Mouse (Mus musculus): Measurements from ENCODE around the gene Adam29. TPM values are rescaled to one million over a fixed set of nuclear protein-coding genes. Genes with fewer than 3 reads are reported as not detected.

Adam29 gene
- polyA plus RNA-seq (2015; fragmentation: Nextera tagmentation; extraction: Ambion mirVana): not detected in 2 replicates

- 80% methylated on average over 1 of the region's 1 CpGs for WGBS
- ATAC-seq (ENCODE audit: insufficient number of reproducible peaks, insufficient read depth, low FRiP score, low TSS enrichment, low read depth): no peak
- H3K4me1 ChIP-seq: no peaks in the 10 kb centered on the region
These were observed at the start of gene Adam29 for GRCm38 (mm10) chr8:55906848-55907247. Adam29 (minus strand) TSS chr8:55906948.

GRCm38 (mm10) chr8:55940526-55940880 is 33.8 kb upstream of the Adam29 start:
- Histone ChIP-seq H3K27me3 (no peaks in the 10 kb centered on the region), H3K36me3 (no peaks in the 10 kb centered on the region), H3K9ac (no peak overlapping the region), H3K9me3 (no peaks in the 10 kb centered on the region), H3K4me1 (peaks cover 9% of the 10 kb centered on the region; the same call in 1 of the 2 replicates), H3K4me3 (peak overlapping the region; percentile 8; the same call in 1 of the 2 replicates), H3K27ac (no peak overlapping the region), H3K4me2 (peak overlapping the region; percentile 50)
- 2% methylated on average over 8 of the region's 8 CpGs for WGBS
- no peak for ATAC-seq (ENCODE audit: insufficient number of reproducible peaks, insufficient read depth, low FRiP score, low TSS enrichment, low read depth)

More at GRCm38 (mm10) chr8:55906848-55907247, at the start of gene Adam29:
- Histone ChIP-seq H3K9me3 (no peaks in the 10 kb centered on the region), H3K36me3 (no peaks in the 10 kb centered on the region), H3K4me2 (no peak within 1 kb of the TSS), H3K27me3 (no peaks in the 10 kb centered on the region), H3K9ac (no peak within 1 kb of the TSS), H3K27ac (no peak within 1 kb of the TSS), H3K4me3 (no peak within 1 kb of the TSS)

- H3K4me3 ChIP-seq: peak within 1 kb of the TSS; percentile 8; the same call in 1 of the 2 replicates
- no peak within 1 kb of the TSS for H3K9ac ChIP-seq
- WGBS: 13% methylated on average over 11 of the region's 11 CpGs
- no peak within 1 kb of the TSS for H3K27ac ChIP-seq
- H3K4me2 ChIP-seq: peak within 1 kb of the TSS; percentile 50
- no peaks in the 10 kb centered on the region for H3K36me3 ChIP-seq
- no peaks in the 10 kb centered on the region for H3K9me3 ChIP-seq
- no peak; the same call in 1 of the 2 replicates for ATAC-seq (ENCODE audit: insufficient number of reproducible peaks, insufficient read depth, low FRiP score, low TSS enrichment, low read depth)
- peaks cover 9% of the 10 kb centered on the region; the same call in 1 of the 2 replicates for H3K4me1 ChIP-seq
- H3K27me3 ChIP-seq: no peaks in the 10 kb centered on the region
These were observed 33.2 kb upstream of the Adam29 start, which contains the start of gene Glra3 for GRCm38 (mm10) chr8:55939870-55940525. Glra3 (plus strand) TSS chr8:55940460.

Other genes starting within 250 kb of the Adam29 start
- gene Glra3, start 33.5 kb upstream of the Adam29 start, polyA plus RNA-seq (2015; fragmentation: Nextera tagmentation; extraction: Ambion mirVana): 0.28 and 0.29 TPM in 2 replicates

Data from embryonic facial prominence, embryonic 13.5 days (tissue).